Mouse (Mus musculus): Measurements from ENCODE around the gene Arhgdig.

- TF ChIP-seq CTCF (IDR thresholded peaks at IDR 0.05; ENCODE audit: low read depth) (no peak), EP300 (optimal IDR thresholded peaks at IDR 0.05) (no peak)
Observed at GRCm38 (mm10) chr17:26234386-26234785, 26.8 kb upstream of the Arhgdig start.

Measured in stomach, postnatal 0 days (tissue).